Mouse (Mus musculus): Measurements from ENCODE around the gene Mettl1.
"Not testable (repeated sequence)": the region's sequence is repeated elsewhere in the genome, so short reads cannot be mapped to it uniquely, and the experiment has no call there.

Gene Mettl1

DNA sequence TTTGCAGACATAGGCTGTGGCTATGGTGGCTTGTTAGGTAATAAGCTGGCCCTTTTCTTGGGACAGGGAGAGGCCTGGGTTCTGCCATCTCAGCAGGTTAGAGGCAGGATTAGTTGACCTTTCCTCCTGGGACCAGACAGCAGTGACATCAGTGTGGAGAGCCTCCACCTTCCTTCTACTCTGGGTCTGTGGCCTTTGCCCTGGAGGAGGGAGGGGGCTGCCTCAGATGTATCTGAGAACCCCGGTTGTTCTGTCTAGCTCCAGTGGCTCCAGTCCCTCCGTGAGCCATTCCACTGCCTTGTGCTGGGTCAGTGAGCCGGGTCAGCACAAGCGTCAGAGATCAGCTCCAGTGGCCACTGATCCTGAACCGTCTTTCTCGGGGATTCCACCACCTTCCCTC, 2.0 kb downstream of the Mettl1 start:
- DNase-seq (ENCODE audit: extremely low read depth, insufficient read length, low spot score): no peak

DNA sequence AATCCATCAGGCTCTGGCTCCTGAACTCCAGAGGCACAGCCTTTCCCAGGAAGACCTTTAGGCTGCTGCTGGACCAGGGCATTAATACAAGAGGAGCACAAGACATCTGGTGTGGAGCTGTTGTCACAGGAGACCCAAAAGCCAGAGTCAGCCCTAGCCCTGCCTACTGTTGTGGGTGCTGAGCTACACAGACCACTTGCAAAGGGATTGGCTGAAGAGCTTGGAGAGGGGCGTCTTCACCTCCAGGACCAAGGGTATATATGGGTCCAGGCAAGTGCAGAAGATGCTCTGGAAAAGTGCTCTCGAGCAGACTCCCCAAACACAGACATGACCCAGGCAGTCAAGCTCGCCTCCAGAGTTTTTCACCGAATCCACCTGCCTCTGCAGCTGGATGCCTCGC, 6.7 kb downstream of the Mettl1 start, which contains the start of gene Cyp27b1:
TSS of gene Cyp27b1 (plus strand) at position 297 of the 400 bp plus-strand sequence.
- DNase-seq (ENCODE audit: extremely low read depth, insufficient read length, low spot score): no peak

GRCm38 (mm10) chr10:127048608-127049394, 7.6 kb downstream of the Mettl1 start:
- DNase-seq (ENCODE audit: extremely low read depth, insufficient read length, low spot score): no peak

GRCm38 (mm10) chr10:127049395-127050118, 8.3 kb downstream of the Mettl1 start:
- no peak for DNase-seq (ENCODE audit: extremely low read depth, insufficient read length, low spot score)

- no peak for DNase-seq (ENCODE audit: extremely low read depth, insufficient read length, low spot score)
Observed at GRCm38 (mm10) chr10:127050119-127050474, 8.9 kb downstream of the Mettl1 start.

DNA sequence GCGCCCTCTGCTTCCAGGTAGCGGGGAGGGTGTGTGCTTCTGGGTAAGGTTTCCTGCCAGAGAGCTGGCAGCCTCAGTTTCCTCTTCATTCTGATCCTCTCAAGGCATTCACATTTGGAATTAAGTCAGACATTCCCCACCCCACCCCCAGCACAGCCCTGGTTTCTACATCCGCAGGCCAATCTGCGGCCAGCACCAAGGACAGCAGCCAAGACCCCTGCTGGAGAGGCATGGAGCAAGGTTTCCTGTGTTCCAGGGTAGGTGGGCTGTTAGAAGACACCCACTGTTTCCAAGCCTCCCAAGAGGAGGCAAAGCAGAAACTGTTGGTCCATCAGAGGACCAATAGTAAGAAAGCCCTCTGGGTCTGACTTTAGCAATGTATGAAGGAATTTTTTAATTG, 13.4 kb downstream of the Mettl1 start:
- DNase-seq (ENCODE audit: extremely low read depth, insufficient read length, low spot score): no peak

DNA sequence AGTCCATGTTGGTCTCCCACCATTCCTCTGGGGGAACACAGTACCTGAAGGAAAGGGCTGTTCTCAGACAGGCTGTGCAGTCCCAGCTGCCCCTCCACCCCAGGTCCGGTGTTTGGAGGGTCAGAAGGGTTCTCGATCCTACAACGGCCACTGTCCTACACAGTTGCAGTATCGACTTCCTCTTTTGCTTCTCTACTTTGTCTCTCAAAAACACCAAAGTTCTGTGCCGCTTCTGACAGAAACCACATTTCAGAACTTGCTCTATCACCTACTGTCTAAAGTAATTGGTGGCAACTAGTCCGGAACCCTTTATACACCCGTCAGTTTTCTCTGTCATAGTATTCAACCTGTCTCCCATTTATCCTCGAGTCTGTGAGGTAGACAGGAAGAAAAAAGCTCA, 14.2 kb downstream of the Mettl1 start:
- no peak for DNase-seq (ENCODE audit: extremely low read depth, insufficient read length, low spot score)

GRCm38 (mm10) chr10:127056490-127056889, 15.3 kb downstream of the Mettl1 start:
- DNase-seq (ENCODE audit: extremely low read depth, insufficient read length, low spot score): no peak

GRCm38 (mm10) chr10:127058161-127058560, 16.9 kb downstream of the Mettl1 start:
- DNase-seq (ENCODE audit: extremely low read depth, insufficient read length, low spot score): peak; percentile 52

DNA sequence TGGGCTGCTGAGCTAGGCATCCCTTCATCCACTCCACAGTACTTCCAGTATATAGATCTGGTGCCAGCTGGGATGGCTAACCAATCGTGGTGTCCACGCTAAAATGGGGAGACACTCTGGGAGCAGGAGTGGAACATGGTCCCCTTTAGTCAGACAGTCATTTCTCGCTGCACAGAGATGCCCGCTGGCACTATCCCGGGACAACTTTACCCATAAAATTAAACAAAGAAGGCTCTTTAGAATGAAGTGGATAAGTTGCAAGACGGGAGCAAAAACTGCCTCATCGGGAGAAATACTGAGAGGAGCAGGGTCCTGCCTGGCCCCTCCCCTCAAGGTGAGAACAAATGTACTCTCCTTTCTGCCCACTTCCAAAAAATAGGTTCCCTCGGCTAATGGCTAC, 17.5 kb downstream of the Mettl1 start:
- DNase-seq (ENCODE audit: extremely low read depth, insufficient read length, low spot score): no peak

DNA sequence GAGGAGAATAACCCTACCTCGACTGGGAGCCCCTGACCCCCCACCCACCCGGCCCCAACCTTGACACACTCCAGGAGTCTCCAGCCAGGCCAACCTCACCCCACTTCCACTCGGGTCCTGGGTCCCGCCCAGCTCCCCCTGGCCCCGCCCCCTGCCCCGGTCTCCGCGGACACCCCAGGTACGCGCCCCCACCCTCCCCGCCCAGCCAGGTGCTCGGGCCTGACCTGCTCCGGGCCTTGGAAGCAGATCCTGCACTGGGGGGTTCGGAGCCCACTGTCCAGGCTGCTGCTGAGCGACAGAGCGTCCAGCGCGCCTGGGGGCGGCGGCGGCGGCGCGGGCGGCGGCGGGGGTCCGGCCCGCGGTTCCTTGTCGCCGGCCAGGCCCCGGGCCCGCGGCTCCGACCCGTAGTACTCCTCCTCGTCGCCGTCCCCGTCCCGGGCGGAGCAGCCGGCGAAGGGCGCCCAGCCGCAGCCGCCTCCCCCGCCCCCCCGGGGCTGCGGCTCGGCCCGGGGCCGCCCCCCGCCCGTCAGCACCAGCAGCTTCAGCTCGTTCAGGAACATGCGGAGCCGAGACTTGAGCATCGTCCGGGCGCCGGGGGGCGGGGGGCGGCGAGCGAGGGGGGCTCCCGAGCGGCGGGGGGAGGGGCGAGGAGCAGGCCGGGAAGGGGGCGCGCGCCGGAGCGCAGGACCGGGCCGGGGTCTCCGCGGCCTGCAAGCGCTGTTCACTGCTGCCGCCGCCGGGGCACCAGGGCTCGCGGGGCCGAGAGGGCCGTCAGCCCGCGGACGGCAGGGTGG, 18.2 kb downstream of the Mettl1 start:
- DNase-seq (ENCODE audit: extremely low read depth, insufficient read length, low spot score): no peak

GRCm38 (mm10) chr10:127059968-127060916, 19.0 kb downstream of the Mettl1 start, which contains the start of gene March9:
Gene March9, minus strand, starts transcription at chr10:127060184.
- peak; percentile 60 for DNase-seq (ENCODE audit: extremely low read depth, insufficient read length, low spot score)

DNA sequence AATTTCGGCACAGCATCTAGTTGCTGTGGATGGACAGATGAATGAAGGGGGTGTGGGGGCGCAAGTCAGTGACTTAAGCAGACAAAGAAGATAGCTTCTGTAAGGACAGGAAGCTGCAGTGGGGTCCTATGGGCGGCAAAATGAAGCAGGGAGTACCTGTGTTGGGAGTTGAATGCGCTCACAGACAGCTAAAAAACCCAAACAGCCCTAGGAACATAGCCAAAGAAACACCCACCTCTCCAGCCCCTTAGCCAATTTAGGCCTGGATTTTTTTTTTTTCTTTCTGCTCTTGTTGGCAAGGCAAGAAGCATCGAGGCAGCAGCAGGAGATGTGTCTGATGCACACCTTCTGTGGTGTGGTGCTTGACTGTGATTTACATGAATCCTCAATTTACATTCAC, 19.9 kb downstream of the Mettl1 start:
- no peak for DNase-seq (ENCODE audit: extremely low read depth, insufficient read length, low spot score)

GRCm38 (mm10) chr10:127061513-127061912, 20.3 kb downstream of the Mettl1 start:
- DNase-seq (ENCODE audit: extremely low read depth, insufficient read length, low spot score): no peak

GRCm38 (mm10) chr10:127062101-127062500, 20.9 kb downstream of the Mettl1 start:
- not testable (repeated sequence) for DNase-seq (ENCODE audit: extremely low read depth, insufficient read length, low spot score)

- peak; percentile 47 for DNase-seq (ENCODE audit: extremely low read depth, insufficient read length, low spot score)
Observed at GRCm38 (mm10) chr10:127062503-127062902, 21.3 kb downstream of the Mettl1 start.

DNA sequence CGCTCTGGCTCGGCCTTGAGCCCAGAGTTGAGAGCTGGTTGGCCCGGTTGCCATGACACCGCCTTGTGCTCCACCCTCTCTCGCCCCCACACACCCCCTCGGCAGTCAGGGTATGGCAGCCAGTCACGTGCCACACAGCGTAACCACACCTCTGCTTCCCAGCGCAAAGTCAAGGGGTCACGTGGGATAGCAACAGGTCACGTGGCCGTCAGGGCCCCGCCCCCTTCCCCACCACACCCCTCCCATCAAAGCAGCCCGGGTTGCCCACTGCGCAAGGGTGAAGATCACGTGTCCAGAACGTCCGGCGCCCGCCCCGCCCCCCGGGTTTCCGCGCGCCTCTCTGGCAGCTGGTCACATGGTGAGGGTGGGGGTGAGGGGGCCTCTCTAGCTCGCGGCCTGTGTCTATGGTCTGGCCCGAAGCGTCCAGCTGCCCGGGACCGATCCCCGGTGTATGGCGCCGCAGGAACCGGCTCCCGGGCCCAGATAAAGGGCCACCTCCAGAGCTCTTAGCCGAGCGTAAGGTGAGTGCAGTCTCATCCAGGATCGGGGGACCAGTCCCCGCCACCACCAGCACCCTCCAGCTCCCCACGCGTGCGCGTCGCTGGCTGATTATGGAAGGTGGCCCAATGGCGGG, 22.1 kb downstream of the Mettl1 start, which contains the start of gene Cdk4:
TSS of gene Cdk4 (plus strand) at position 296 of the 634 bp plus-strand sequence.
- peak; percentile 100 for DNase-seq (ENCODE audit: extremely low read depth, insufficient read length, low spot score)

- no peak for DNase-seq (ENCODE audit: extremely low read depth, insufficient read length, low spot score)
Observed at GRCm38 (mm10) chr10:127063913-127064870, 23.0 kb downstream of the Mettl1 start.

All from 3134 (cell line).